Mouse (Mus musculus) MEL (cell line): Measurements from ENCODE around the gene Adam17. TPM values are rescaled to one million over a fixed set of nuclear protein-coding genes. Genes with fewer than 3 reads are reported as not detected.

ENCODE experiments used
- DNase-seq: peaks from one replicate; pipeline ENCODE4 v3.0.0; 2011; ENCODE audit warnings: low read depth, low spot score
- H3K27ac ChIP-seq: 2 replicates; pipeline ENCODE4 v1.5.1; 2012; ENCODE audit warnings: low read depth, mild to moderate bottlenecking, control low read depth, low read length, moderate library complexity; ENCODE audit not compliant: control insufficient read depth
- H3K27me3 ChIP-seq, 2 experiments: fragments of 150-350 bp in 1 of 2; sonication (generic) in 1 of 2; 2 replicates each; pipeline ENCODE4 v1.6.1; 2012; ENCODE audit warnings: low read length in 2 of 2, mild to moderate bottlenecking in 2 of 2, improper control_type of control experiment in 1 of 2, moderate library complexity in 1 of 2; ENCODE audit not compliant: insufficient read depth in 2 of 2, control insufficient read depth in 1 of 2
- H3K36me3 ChIP-seq, 2 experiments: 2 replicates each; pipeline ENCODE4 v1.6.1; 2012 to 2014; ENCODE audit warnings: low read length in 2 of 2, improper control_type of control experiment in 1 of 2, inconsistent platforms in 1 of 2, mild to moderate bottlenecking in 1 of 2; ENCODE audit not compliant: insufficient read depth in 2 of 2, control insufficient read depth in 1 of 2
- H3K4me1 ChIP-seq, 2 experiments: fragments of 150-350 bp in 1 of 2; sonication (generic) in 1 of 2; 2 replicates each; pipeline ENCODE4 v1.6.1; 2012; ENCODE audit warnings: low read length in 2 of 2, improper control_type of control experiment in 1 of 2, mild to moderate bottlenecking in 1 of 2; ENCODE audit not compliant: insufficient read depth in 2 of 2, control insufficient read depth in 1 of 2
- H3K4me3 ChIP-seq, 2 experiments: fragments of 150-350 bp in 1 of 2; sonication (generic) in 1 of 2; 2 replicates each; pipeline ENCODE4 v1.5.1; 2012; ENCODE audit warnings: low read depth in 2 of 2, low read length in 2 of 2, mild to moderate bottlenecking in 2 of 2, moderate library complexity in 2 of 2, control low read depth in 1 of 2, improper control_type of control experiment in 1 of 2; ENCODE audit not compliant: control insufficient read depth in 1 of 2, insufficient read depth in 1 of 2
- H3K79me2 ChIP-seq: 2 replicates; pipeline ENCODE4 v1.6.1; 2012; ENCODE audit warnings: mild to moderate bottlenecking, low read length, moderate library complexity; ENCODE audit not compliant: control insufficient read depth, poor library complexity, insufficient read depth
- H3K9ac ChIP-seq: 2 replicates; pipeline ENCODE4 v1.6.1; 2012; ENCODE audit warnings: low read depth, mild to moderate bottlenecking, control low read depth, low read length, moderate library complexity; ENCODE audit not compliant: control insufficient read depth, poor library complexity, severe bottlenecking
- H3K9me3 ChIP-seq: fragments of 150-350 bp; sonication (generic); replicated peaks from 2 replicates; pipeline ENCODE4 v1.6.1; 2012; ENCODE audit warnings: mild to moderate bottlenecking, low read length, improper control_type of control experiment, moderate library complexity; ENCODE audit not compliant: insufficient read depth
- BHLHE40 ChIP-seq: IDR thresholded peaks from 2 replicates; pipeline ENCODE4 v1.6.1; 2012; ENCODE audit warnings: low read depth, mild to moderate bottlenecking, inconsistent platforms, low read length, improper control_type of control experiment, borderline replicate concordance
- CHD1 ChIP-seq: IDR thresholded peaks from 2 replicates; pipeline ENCODE4 v1.6.1; 2012; ENCODE audit warnings: low read depth, mild to moderate bottlenecking, inconsistent platforms, low read length, improper control_type of control experiment
- CTCF ChIP-seq, 3 experiments: IDR thresholded peaks in 2 of 3; conservative IDR thresholded peaks in 1 of 3; 2 replicates each; pipeline ENCODE4 v1.5.1; 2011 to 2012; ENCODE audit warnings: low read length in 3 of 3, low read depth in 2 of 3, mild to moderate bottlenecking in 2 of 3, improper control_type of control experiment in 1 of 3, inconsistent platforms in 1 of 3, mixed read lengths in 1 of 3, moderate library complexity in 1 of 3; ENCODE audit not compliant: control insufficient read depth in 1 of 3, insufficient read depth in 1 of 3, poor library complexity in 1 of 3, severe bottlenecking in 1 of 3
- E2F4 ChIP-seq: IDR thresholded peaks from 2 replicates; pipeline ENCODE4 v1.6.1; 2011; ENCODE audit warnings: low read depth, low read length, improper control_type of control experiment, borderline replicate concordance
- ELF1 ChIP-seq: IDR thresholded peaks from 2 replicates; pipeline ENCODE4 v1.6.1; 2014; ENCODE audit warnings: low read depth, mild to moderate bottlenecking, inconsistent platforms, low read length, improper control_type of control experiment, moderate library complexity
- EP300 ChIP-seq, 2 experiments: IDR thresholded peaks; 2 replicates each; pipeline ENCODE4 v1.6.1; 2011; ENCODE audit warnings: improper control_type of control experiment in 2 of 2, low read length in 2 of 2, low read depth in 1 of 2, mild to moderate bottlenecking in 1 of 2
- ETS1 ChIP-seq: IDR thresholded peaks from 2 replicates; pipeline ENCODE4 v1.6.1; 2012; ENCODE audit warnings: low read depth, mild to moderate bottlenecking, inconsistent platforms, low read length, improper control_type of control experiment, moderate library complexity
- GABPA ChIP-seq: IDR thresholded peaks from 2 replicates; pipeline ENCODE4 v1.6.1; 2012; ENCODE audit warnings: low read depth, mild to moderate bottlenecking, inconsistent platforms, low read length, improper control_type of control experiment, moderate library complexity
- GATA1 ChIP-seq: IDR thresholded peaks from 2 replicates; pipeline ENCODE4 v1.6.1; 2011; ENCODE audit warnings: low read depth, low read length, improper control_type of control experiment
- HCFC1 ChIP-seq: IDR thresholded peaks from 2 replicates; pipeline ENCODE4 v1.6.1; 2012; ENCODE audit warnings: low read depth, mild to moderate bottlenecking, inconsistent platforms, low read length, improper control_type of control experiment, moderate library complexity
- KAT2A ChIP-seq: conservative IDR thresholded peaks from 2 replicates; pipeline ENCODE4 v1.6.1; 2012; ENCODE audit warnings: low read depth, low read length, improper control_type of control experiment, inconsistent platforms
- MAX ChIP-seq: IDR thresholded peaks from 2 replicates; pipeline ENCODE4 v1.6.1; 2011; ENCODE audit warnings: low read length, improper control_type of control experiment
- MEF2A ChIP-seq: IDR thresholded peaks from 2 replicates; pipeline ENCODE4 v1.6.1; 2014; ENCODE audit warnings: low read depth, mild to moderate bottlenecking, inconsistent platforms, low read length, improper control_type of control experiment; ENCODE audit not compliant: poor library complexity, insufficient replicate concordance, severe bottlenecking; ENCODE audit errors: extremely low read depth
- MXI1 ChIP-seq: IDR thresholded peaks from 2 replicates; pipeline ENCODE4 v1.6.1; 2011; ENCODE audit warnings: mild to moderate bottlenecking, low read depth, low read length, improper control_type of control experiment
- MYC ChIP-seq: IDR thresholded peaks from 2 replicates; pipeline ENCODE4 v1.6.1; 2011; ENCODE audit warnings: low read depth, mild to moderate bottlenecking, low read length, improper control_type of control experiment, moderate library complexity
- NELFE ChIP-seq: IDR thresholded peaks from 2 replicates; pipeline ENCODE4 v1.6.1; 2011; ENCODE audit warnings: low read depth, low read length, improper control_type of control experiment
- POLR2A ChIP-seq, 2 experiments: IDR thresholded peaks; 2 replicates each; pipeline ENCODE4 v1.6.1; 2011 to 2012; ENCODE audit warnings: low read length in 2 of 2, mild to moderate bottlenecking in 2 of 2, control low read depth in 1 of 2, improper control_type of control experiment in 1 of 2, low read depth in 1 of 2, moderate library complexity in 1 of 2; ENCODE audit not compliant: control insufficient read depth in 1 of 2, insufficient read depth in 1 of 2, poor library complexity in 1 of 2
- POLR2AphosphoS2 ChIP-seq: IDR thresholded peaks from 2 replicates; pipeline ENCODE4 v1.6.1; 2011; ENCODE audit warnings: low read length, improper control_type of control experiment
- RAD21 ChIP-seq: IDR thresholded peaks from 2 replicates; pipeline ENCODE4 v1.6.1; 2011; ENCODE audit warnings: mild to moderate bottlenecking, low read depth, low read length, improper control_type of control experiment
- RCOR1 ChIP-seq: IDR thresholded peaks from 2 replicates; pipeline ENCODE4 v1.6.1; 2012; ENCODE audit warnings: low read depth, mild to moderate bottlenecking, inconsistent platforms, low read length, improper control_type of control experiment
- SMC3 ChIP-seq: IDR thresholded peaks from 2 replicates; pipeline ENCODE4 v1.6.1; 2011; ENCODE audit warnings: low read depth, low read length, improper control_type of control experiment
- UBTF ChIP-seq: IDR thresholded peaks from 2 replicates; pipeline ENCODE4 v1.6.1; 2012; ENCODE audit warnings: low read depth, mild to moderate bottlenecking, inconsistent platforms, low read length, improper control_type of control experiment, moderate library complexity, borderline replicate concordance; ENCODE audit not compliant: insufficient read depth
- USF2 ChIP-seq, 2 experiments: IDR thresholded peaks; 2 replicates each; pipeline ENCODE4 v1.6.1; 2011 to 2012; ENCODE audit warnings: improper control_type of control experiment in 2 of 2, low read length in 2 of 2, borderline replicate concordance in 1 of 2, inconsistent platforms in 1 of 2, low read depth in 1 of 2, mild to moderate bottlenecking in 1 of 2; ENCODE audit not compliant: insufficient read depth in 1 of 2
- ZC3H11A ChIP-seq: IDR thresholded peaks from 2 replicates; pipeline ENCODE4 v1.6.1; 2012; ENCODE audit warnings: low read depth, mild to moderate bottlenecking, inconsistent platforms, low read length, improper control_type of control experiment
- ZMIZ1 ChIP-seq: IDR thresholded peaks from 2 replicates; pipeline ENCODE4 v1.6.1; 2012; ENCODE audit warnings: low read depth, mild to moderate bottlenecking, inconsistent platforms, low read length, improper control_type of control experiment, moderate library complexity
- polyA plus RNA-seq, 2 experiments: library from polyadenylated mRNA; stranded (reverse) in 1 of 2; unstranded in 1 of 2; fragments of >175 nt in 1 of 2; fragments of >200 nt in 1 of 2; gene quantifications; 2 replicates each; pipeline versions ENCODE4 v1.2.1 to v1.2.4; 2012; ENCODE audit warnings: low replicate concordance in 2 of 2, low read depth in 1 of 2; ENCODE audit not compliant: insufficient read length in 2 of 2, insufficient read depth in 1 of 2, missing spikeins in 1 of 2
- total RNA-seq: library from RNA; depleted of rRNA; stranded (reverse); fragments of 300-350 nt; gene quantifications from 2 replicates; pipeline ENCODE4 v1.2.3, GENCODE M21; 2012

The Adam17 gene
- total and polyA plus RNA-seq, 3 experiments, result 12.9 to 14.2 TPM; not detected in 1

- no peak overlapping the region for H3K4me3 ChIP-seq
- H3K9ac ChIP-seq, result no peak overlapping the region
- peaks cover 0 to 2% of the 10 kb centered on the region in 2 experiments; a peak in 1 of 4 replicates for H3K36me3 ChIP-seq
- H3K27ac ChIP-seq, result no peak overlapping the region
- TF ChIP-seq RAD21 (no peak), NELFE (no peak), POLR2AphosphoS2 (no peak), ELF1 (no peak), SMC3 (no peak), MAX (no peak), E2F4 (no peak), CHD1 (no peak), USF2 (IDR thresholded peaks at IDR 0.05; ENCODE audit: borderline replicate concordance in 1 of 2, insufficient read depth in 1 of 2, low read depth in 1 of 2, low read length in 2 of 2) (no peak), UBTF (no peak), MEF2A (no peak), GABPA (no peak), HCFC1 (no peak)
- DNase-seq, result no peak
- H3K79me2 ChIP-seq, result peaks cover 5% of the 10 kb centered on the region; the same call in 1 of the 2 replicates
- no peaks in the 10 kb centered on the region for H3K27me3 ChIP-seq
- H3K4me1 ChIP-seq, result peaks cover 0 to 5% of the 10 kb centered on the region in 2 experiments; a peak in 1 of 4 replicates
- no peaks in the 10 kb centered on the region for H3K9me3 ChIP-seq
These were observed 52.3 kb downstream of the Adam17 start for GRCm38 (mm10) chr12:21321170-21321569.

GRCm38 (mm10) chr12:21320317-21320716, 53.1 kb downstream of the Adam17 start:
- H3K9ac ChIP-seq, result no peak overlapping the region
- no peak overlapping the region for H3K27ac ChIP-seq
- no peak for DNase-seq
- H3K27me3 ChIP-seq, result no peaks in the 10 kb centered on the region
- no peak overlapping the region for H3K4me3 ChIP-seq
- peaks cover 0 to 5% of the 10 kb centered on the region in 2 experiments; a peak in 1 of 4 replicates for H3K4me1 ChIP-seq
- H3K9me3 ChIP-seq, result no peaks in the 10 kb centered on the region
- no peak for TF ChIP-seq MXI1
- TF ChIP-seq CTCF (IDR thresholded peaks at IDR 0.05 in 2 of 3, conservative IDR thresholded peaks at IDR 0.05 in 1 of 3; ENCODE audit: control insufficient read depth in 1 of 3, insufficient read depth in 1 of 3, low read depth in 2 of 3, low read length in 3 of 3, poor library complexity in 1 of 3, severe bottlenecking in 1 of 3), result no peak
- no peak for TF ChIP-seq ZC3H11A
- TF ChIP-seq RAD21, result no peak
- no peak for TF ChIP-seq EP300 (IDR thresholded peaks at IDR 0.05; ENCODE audit: low read depth in 1 of 2, low read length in 2 of 2)
- TF ChIP-seq GABPA, result no peak
- no peak for TF ChIP-seq GATA1
- no peak for TF ChIP-seq KAT2A
- no peak for TF ChIP-seq NELFE
- TF ChIP-seq MAX, result no peak
- TF ChIP-seq BHLHE40, result no peak
- TF ChIP-seq ZMIZ1, result no peak
- TF ChIP-seq RCOR1, result no peak
- TF ChIP-seq HCFC1, result no peak
- no peak for TF ChIP-seq ETS1
- TF ChIP-seq ELF1, result no peak
- no peak for TF ChIP-seq MYC
- no peak for TF ChIP-seq E2F4
- TF ChIP-seq CHD1, result no peak
- TF ChIP-seq POLR2A (IDR thresholded peaks at IDR 0.05; ENCODE audit: control insufficient read depth in 1 of 2, insufficient read depth in 1 of 2, low read depth in 1 of 2, low read length in 2 of 2, poor library complexity in 1 of 2), result no peak
- TF ChIP-seq, all 39 proteins: peak for 0
- Histone ChIP-seq H3K36me3 (peaks cover 0 to 2% of the 10 kb centered on the region in 2 experiments; a peak in 1 of 4 replicates), H3K79me2 (peaks cover 5% of the 10 kb centered on the region; the same call in 1 of the 2 replicates)
